Mouse (Mus musculus) c-Kit-positive CD71-positive TER-119-negative erythroid progenitor cells, embryonic 14.5 days (primary cell): Measurements from ENCODE around the gene Cdhr1.
"Not testable (repeated sequence)": the region's sequence is repeated elsewhere in the genome, so short reads cannot be mapped to it uniquely, and the experiment has no call there.

ENCODE experiments used
- DNase-seq: peaks from one replicate; pipeline ENCODE4 v3.0.0-alpha.2; 2013; ENCODE audit warnings: low read depth

Cdhr1 gene

DNA sequence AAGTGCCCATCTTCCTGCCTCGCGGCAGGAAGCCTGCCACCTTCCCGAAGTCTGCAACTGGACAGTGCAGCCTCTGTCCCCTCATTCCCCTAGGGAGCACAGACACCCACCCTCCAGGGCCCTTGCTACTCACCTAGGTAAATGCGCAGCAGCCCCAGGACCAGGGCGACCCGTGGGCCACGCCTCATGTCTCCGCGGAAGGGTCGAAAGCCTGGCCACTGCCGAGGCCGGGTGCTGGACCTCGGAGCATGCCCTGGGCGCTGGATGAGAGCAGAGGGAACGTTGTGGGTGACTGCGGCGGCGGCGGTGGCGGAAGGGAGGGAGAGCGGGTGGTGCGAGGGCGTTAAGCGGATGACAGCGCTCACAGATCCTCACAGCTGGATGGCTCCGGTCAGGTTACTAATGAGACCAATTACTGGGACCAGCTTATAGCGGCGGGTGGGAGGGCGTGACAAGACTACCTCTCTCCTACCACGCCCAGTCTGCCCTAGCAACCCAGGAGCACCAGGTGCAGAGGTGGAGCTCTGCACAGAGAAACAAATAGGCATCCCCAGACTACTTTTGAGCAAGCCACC is at the start of gene Cdhr1:
Gene Cdhr1, minus strand, starts transcription at position 392 of the 575 bp plus-strand sequence.
- no peak for DNase-seq

DNA sequence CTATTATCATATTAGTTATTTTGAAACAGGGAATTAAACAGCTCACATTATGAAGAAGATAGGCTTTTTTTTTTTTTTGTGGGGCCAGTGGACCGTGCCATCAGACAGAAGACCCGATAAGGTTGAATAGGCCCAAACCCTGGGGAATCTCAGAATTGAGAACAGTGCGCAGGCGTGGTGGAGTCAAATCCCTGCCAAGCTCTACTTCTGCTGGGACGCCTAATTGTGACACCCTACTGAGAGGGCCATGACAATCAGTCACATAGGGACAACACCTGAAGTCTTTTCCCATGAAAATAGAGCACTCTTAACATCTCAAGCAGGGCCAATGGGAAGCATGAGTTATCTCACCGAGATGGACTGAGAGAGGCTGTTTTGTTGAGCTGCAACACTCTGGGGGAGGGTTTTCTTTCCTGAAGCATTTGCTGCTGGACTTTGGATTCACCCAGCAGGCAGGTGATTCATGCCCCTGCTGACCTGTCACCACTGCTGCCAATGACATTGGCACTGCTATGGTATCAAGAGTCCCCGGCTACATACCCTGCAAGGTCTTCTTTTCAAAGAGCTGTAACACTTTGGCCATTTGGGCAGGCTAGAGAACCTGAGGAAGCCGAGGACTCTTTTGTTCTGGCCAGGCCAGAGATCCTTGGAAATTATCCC is 41.0 kb upstream of the Cdhr1 start:
- DNase-seq, result no peak

DNA sequence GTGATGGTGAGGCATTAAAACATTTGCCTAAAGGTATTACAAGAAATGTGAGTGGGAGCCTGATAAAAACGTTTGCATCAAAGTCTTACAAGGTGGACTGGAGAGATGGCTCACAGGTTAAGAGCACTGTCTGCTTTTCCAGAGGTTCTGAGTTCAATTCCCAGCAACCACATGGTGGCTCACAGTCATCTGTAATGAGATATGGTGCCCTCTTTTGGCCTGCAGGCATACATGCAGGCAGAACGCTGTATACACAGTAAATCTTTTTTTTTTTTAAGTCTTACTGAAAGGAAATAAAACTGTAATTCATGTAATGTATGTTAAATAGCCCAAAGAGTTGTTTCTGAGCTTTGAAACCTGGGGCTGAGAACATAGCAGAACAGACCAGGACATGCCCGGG is 39.4 kb upstream of the Cdhr1 start:
- DNase-seq, result not testable (repeated sequence)

DNA sequence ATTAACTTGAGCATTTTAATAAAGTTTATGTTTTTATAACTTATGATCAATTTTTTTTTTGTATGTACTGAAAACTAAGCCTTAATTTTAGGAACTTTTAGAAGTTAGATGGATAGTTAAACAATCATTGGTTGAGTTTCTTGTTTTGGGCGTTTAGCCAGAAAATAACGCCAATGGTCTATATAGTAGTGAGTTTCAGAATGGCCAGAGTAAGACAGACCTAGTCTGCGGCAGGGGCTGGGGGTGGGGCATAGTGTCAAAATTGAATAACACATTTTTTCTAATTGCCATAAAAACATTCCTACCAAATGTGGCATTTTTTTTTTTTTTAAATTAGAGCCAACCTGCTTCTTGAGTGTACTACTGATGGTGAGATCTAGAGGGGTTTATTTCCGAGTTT is 38.0 kb upstream of the Cdhr1 start:
- DNase-seq, result no peak

DNA sequence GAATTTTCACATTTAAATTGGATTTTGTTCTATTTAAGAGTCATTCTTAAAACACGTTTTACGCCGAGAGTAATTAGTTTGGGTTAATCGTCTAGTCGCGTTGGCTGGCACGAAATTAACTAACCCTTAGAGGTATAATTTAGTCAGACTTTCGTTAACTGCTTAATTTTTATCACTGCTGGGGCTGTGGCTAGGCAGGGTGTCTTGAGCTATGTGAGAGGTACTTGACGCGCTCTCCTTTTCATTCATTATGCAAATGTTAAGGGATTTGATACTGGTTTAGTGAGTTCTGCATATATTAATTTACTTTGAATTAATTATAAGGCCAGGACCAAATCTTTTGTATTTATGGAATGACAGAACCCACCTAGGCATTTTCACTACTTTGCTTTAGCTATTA is 37.5 kb upstream of the Cdhr1 start:
- peak; percentile 17 for DNase-seq

DNA sequence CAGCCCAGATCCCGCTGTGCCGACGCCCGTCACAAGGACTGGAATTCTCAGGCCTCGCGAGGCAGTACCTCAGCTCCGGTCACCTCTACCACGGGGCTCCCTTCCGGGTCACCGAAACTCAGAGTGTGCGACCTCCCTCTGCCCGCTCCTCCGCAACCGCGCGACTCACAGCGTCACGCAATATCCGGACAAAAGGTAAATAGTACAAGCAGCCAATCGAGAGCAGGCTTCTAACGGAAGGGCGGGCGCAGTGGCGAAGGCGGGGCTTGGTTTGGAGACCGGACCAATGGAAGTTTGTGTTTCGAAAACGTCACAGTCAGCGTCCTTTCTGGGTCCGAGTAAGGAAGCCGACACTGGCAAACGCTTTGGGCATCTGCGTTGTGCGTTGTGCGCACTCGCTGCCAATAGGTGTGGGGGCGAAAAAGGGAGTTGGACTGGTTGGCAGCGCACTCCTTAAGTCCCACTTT is 37.0 kb upstream of the Cdhr1 start, which contains the start of gene Ghitm:
Gene Ghitm, minus strand, starts transcription at position 146 of the 467 bp plus-strand sequence.
- DNase-seq, result peak; percentile 96

DNA sequence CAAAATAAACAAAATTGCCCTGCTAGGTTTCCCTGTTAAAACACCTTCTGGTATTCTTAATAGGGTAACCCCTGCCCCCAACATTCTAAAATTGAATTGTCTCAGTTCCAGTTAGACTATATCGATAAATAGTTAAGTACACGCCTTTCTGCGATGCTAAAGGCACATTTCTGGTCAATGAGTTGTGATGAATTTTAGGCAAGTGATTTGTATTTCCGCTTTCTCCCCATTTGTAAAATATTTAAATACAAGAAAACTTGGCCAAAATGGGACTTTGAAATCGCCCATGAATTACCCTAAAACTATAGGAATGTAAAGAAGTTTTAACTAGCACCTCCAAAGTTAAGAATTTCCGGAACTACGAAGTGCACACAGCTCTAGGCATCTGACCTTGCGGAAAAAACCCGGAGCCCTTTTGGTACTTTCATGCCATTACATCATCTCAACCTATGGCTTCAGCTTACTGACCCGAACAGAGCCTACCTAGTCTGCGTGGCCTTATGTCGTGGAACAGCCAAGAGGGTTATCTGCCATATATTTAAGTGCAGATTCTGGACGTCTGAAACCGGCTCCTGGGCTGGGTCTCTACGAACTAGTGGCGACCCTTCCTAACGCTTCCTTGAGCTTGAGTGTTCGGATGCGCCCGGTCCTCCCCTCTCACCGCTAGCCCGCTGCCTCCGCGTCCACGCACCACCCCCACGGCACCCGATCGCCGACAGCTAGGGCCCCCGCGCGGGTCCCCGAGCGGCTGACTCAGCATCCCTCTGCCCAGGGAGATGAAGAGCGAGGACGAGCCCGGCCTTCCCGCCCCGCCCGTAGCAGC is 36.4 kb upstream of the Cdhr1 start:
- peak; percentile 30 for DNase-seq

DNA sequence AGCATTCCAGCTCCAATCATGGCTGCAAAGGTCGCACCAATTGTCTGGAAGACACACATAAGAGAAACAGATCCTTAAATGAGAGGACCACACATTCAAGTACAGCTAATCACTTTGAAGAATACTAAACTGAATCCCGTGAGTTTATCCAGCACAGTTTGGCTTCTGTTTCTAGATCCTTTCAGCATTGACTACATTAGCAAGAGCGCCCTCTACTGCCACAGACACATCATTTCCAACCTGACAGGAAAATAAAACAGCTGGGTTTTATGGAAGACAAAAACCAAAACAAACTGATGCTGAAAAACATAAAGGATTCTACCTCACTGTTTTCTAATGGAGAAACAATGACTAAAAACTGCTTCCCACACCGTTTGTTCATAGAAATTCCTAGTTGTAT is 29.5 kb upstream of the Cdhr1 start:
- DNase-seq, result peak; percentile 41

DNA sequence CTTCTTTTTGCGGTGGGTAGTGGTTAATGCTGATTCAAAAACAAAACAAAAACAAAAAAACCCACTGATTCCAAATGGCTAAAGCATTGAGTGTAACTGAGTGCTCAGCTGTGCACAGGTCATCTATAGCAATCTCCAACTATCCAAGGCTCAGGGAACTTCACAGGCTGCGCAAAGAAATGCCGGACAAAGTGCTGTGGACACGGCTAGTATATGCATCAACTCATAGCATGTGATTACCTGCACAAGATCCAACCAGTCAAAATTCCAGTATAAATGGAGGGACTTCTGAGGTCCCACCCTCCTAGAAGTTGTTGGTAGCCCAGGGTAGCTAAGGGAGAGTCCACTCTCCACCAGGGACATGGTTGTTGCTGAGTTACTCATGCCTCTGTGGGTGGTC is 21.1 kb upstream of the Cdhr1 start:
- DNase-seq, result no peak

DNA sequence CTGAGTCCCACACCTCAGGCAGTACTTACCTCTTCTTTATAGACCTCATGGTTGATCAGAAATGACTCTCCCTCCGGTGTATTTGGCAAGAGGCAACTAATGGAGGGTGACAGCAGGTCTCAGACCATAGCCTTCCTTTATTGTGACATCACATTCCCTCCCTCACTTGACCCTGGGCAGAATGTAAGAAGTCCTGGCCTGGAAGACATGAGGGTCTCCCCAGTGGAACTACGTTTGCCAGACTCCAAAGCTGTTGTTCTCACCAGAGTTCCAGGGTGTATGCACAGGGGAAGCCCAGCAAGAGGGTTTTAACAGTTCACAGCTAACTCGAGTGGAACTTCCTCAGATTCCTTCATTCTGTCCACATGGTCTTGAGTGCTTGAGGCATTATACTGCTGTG is 15.8 kb upstream of the Cdhr1 start, which contains the start of gene 2610528A11Rik:
Gene 2610528A11Rik, minus strand, starts transcription at position 101 of the 400 bp plus-strand sequence.
- DNase-seq, result no peak

DNA sequence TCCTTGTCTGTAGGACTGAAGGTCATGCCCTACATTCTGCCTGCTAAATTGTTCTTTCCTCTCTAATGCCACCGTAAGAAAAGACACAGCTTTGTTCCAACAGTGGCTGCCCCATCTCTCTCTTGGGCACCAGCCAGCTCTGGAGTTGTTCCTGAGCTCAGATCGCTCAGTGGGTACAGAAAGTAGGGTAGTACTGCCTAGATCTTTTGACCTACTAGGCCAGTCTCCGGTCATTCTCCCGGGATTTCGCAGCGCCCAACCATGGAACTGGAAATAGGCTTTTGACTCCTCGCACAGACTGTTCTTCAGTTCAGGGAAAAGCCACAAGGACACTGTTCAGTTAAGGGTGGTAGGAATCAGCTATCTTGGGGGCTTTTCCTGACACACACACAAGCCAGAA is 14.8 kb upstream of the Cdhr1 start:
- DNase-seq, result no peak

DNA sequence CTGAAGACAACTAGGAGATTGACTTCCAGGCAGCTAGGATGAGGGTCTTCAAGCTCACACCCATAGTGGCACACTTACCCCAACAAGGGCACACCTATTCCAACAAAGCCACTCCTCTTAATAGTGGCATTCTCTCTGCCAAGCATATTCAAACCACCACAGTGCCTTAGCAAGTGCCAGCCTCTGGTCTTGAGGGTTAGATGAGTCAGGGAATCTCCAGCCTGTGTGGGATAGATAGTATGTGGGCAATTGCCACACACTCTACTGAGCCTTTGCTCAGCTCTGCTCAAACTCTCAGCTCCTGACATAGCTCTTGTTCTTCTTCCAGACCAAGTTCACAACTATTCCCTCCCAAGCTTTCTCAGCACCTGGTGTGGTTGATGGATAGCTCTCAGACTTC is 13.2 kb upstream of the Cdhr1 start:
- no peak for DNase-seq

DNA sequence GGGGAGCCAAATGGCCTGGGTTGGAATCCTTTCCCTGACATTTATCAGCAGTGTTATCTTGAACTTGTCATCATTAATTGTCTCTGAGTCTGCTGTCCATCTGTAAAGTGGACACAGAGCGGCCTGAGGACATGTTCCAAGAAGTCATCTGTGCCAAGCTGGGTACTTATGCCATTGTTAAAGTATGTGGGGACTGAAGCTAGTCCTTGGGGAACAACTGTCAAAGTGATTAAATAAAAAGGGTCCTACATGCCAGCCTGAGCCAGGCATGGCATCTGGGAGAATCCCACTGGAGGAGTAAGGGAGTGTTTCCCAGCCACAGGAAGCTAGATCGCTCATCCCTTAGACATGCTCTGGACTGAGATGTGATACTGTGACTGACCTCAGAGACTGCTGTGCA is 12.3 kb upstream of the Cdhr1 start:
- no peak for DNase-seq

DNA sequence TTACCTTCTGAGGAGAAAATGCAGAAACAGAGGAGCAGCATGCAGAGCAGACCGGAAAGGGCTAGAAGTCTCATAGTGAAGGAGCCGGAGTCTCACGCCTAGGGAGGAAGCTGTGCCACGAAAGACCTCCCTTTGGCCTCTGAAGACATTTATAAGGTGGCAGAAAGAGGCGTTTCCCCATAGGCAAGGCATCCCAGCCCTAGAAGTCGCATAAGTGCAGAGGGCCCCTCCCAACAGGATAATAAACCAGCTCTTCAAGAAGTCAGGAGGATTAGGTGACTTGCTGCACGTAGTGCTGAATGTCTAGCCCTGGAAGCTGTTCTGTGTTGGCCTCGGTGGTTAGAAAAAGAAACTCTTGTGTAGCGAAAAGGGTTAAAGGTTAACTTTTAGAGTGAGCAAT is 11.8 kb upstream of the Cdhr1 start:
- DNase-seq, result no peak

DNA sequence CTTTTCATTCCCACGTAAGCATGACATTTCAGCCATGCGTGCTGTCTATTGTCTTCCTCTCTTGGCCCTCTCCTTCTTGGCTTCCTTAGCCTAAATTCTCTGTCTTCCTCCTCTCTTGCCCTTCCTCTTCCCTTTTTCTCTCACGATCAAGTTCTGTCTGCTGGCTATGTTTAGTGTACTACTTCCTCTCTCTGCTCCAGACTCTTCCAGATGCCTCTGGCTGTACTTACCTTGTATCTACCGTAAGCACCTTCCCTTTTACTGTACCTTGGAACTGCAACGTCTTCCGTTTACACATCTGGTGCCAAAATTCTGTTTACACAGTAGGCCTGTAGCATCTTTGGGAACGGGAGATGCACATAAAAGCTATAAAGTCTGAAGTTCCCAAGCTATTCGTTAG is 11.3 kb upstream of the Cdhr1 start:
- DNase-seq, result no peak

DNA sequence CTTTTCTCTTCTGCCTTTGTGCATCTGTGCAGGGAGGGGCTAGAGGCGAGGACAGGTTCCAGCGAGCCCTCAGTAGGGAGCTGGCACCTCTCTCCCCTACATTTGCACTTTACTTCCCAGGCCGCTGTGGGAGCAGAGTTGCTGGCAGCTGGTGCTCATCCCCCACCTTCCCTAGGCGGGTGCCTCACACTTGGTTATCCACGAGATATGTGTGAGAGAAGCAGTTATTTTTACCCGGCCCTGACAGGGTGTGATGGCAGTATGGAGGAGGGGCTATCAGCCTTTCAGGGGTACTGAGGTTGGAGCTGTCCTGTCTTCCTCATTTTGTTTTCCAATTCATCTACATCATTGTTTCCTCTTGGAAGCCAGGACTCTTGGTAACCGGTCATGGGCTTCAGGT is 7.7 kb upstream of the Cdhr1 start:
- DNase-seq, result no peak

DNA sequence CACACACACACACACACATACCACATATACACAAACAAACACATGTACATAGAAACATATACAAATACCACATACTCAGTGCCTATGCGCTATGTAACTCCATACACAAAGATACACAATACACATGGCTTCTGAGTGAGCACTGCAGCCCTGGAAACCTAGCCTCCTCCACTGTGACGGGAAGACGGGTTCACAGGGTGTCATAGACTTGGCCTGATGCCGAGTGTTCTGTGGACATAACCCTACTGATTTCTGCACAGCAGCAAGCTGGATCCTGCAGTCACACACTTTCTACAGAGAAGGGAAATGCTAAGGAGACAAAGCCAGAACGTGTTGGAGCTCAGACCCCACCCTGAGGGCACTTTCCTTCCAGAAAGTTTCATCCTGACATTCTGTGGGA is 6.6 kb upstream of the Cdhr1 start:
- no peak for DNase-seq

DNA sequence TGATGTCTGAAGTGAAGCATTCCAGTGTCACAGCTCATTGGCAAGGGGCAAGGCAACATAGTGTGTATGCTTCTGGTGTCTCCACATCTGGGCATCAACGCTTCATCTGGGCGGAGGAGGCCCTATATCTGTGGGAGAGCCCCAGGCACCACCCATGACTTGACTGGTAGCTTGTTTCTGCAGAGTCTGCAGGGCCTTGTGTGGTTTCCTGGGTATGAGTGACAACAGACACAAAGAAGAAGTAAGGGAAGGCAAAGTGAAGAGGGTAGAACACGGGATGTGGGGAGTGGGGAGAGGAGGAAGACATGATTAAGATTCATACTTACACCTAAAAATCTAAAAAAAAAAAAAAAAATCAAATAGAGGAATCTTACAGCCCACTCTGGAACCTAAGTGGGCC is 4.3 kb upstream of the Cdhr1 start:
- DNase-seq, result no peak

DNA sequence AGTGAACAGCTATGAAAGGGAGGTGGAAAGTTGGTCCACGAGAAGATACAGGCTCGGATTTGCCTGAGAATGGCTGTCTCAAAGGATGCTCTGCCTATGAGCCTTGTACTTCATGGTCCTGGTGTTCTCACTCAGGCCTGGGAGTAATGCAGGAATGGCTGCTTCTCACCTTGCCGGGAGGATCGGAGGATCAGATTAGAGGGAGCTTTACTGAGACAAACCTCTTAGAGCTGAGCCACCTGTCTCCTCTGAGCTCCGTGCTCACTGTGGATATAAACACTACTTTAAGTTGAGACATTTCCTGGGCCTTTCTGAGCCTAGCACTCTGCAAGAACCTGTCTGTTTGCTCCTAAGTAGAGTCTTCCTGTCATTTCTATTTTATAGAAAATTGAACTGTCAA is 3.4 kb upstream of the Cdhr1 start:
- no peak for DNase-seq

DNA sequence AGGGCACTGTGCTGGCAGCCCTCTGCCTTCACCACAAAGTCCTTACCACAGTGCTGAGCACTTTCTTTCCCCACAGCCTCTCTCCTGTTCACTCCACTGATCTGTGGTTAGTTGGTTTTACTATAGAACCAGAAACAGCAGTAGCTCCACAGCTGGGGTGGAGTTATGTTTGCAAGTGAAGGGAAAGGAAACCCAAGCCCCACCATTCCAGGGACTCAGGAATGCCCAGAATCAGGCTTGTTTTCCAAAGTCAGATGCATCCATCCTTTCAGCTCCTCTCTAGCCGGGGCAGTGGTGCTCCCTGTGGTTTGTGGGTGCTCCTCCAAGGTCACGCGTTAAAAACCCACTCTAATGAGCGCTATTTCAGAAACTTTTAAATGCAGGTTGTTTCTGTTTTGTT is 2.6 kb downstream of the Cdhr1 start:
- DNase-seq, result no peak

DNA sequence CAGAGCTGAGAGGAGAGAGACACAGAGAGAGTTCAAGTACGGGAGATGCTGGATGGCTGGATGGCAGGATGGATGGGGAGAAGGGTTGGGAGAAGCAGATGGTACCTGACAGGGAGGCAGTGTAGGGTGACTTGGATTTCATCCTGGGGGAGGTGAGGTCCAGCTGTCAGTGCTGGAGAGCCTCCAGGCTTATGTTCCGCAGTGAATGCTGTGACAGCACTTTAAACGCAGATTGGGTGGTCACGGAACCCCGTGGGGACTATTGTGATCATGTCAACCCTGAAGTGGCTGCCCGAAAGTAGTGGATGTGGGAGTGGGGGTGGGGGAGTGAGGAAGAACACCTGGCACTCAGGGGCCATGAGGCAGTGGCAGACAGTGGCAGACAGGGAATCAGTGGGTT is 3.7 kb downstream of the Cdhr1 start:
- DNase-seq, result no peak

DNA sequence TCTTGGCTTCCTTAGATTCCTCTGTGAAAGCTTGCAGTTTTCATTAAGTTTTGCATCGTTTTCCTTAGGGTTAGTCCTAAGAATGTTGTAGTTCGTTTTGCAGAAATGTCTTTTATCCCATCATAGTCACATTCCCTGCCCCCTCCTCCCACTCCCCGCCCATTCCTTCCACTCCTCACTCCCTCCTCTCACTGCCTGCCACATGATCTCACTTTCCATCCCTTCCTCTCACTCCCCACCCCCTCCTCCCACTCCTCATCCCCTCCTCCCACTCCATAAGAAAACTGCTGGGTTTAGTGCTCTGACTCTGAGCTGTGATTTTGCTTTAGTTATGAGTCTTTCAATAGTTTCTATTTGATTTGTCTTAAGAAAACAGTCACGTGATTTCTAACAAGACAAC is 14.4 kb downstream of the Cdhr1 start:
- no peak for DNase-seq

DNA sequence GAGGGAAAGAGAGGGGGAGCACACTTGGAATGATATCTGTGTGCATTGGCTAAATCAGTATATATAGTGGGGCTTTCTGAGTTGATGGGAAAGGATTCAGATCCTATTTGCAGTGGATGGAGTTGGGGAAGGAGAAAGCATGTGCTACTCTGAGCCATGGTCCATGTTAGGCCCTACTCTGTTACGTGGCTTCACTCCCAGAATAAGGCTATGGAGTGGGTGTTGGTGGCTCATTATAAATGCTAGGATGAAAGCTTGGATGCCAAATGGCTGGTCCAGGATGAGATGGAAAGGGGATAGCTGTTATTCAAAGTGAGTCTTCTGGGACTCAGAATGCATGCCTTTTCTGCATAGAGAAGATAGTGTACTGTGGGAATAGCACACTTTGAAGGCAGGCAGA is 17.4 kb downstream of the Cdhr1 start:
- no peak for DNase-seq
